Mouse (Mus musculus) macrophage (primary cell): ENCODE data around the gene Gm5460. TPM values are rescaled to one million over a fixed set of nuclear protein-coding genes. Genes with fewer than 3 reads are reported as not detected.

ENCODE experiments used
- H3K27ac ChIP-seq: fragments of 350-480 bp; formaldehyde crosslinking; 2 replicates; pipeline ENCODE4 v1.9.0; 2021
- H3K36me3 ChIP-seq: fragments of 350-480 bp; formaldehyde crosslinking; 2 replicates; pipeline ENCODE4 v1.9.0; 2021; ENCODE audit errors: inconsistent target
- H3K4me3 ChIP-seq: fragments of 350-480 bp; formaldehyde crosslinking; 2 replicates; pipeline ENCODE4 v1.9.0; 2021; ENCODE audit errors: inconsistent target
- H3K79me2 ChIP-seq: fragments of 350-480 bp; formaldehyde crosslinking; 2 replicates; pipeline ENCODE4 v1.9.0; 2021; ENCODE audit errors: inconsistent target
- WGBS: methylation state at CpG from one replicate; pipeline ENCODE4 v1.1.7; 2026; ENCODE audit warnings: inconsistent platforms; ENCODE audit not compliant: missing documents; 5-methylcytosine and 5-hydroxymethylcytosine counted together
- polyA plus RNA-seq: library from polyadenylated mRNA; stranded (reverse); fragments of 250-400 nt; gene quantifications from 3 replicates; pipeline ENCODE4 v1.2.4, GENCODE M21; 2018; ENCODE audit warnings: inconsistent platforms

The Gm5460 gene
- polyA plus RNA-seq, 1 experiment from 2014 or later: not detected

- H3K4me3 ChIP-seq: no peak overlapping the region
- no peak overlapping the region for H3K27ac ChIP-seq
- H3K36me3 ChIP-seq: no peaks in the 10 kb centered on the region
- H3K79me2 ChIP-seq: no peaks in the 10 kb centered on the region
- 92% methylated on average over 8 of the region's 8 CpGs for WGBS
Measured at GRCm38 (mm10) chr14:34033841-34034610, 17.5 kb downstream of the Gm5460 start.

- H3K79me2 ChIP-seq: no peaks in the 10 kb centered on the region
- WGBS: 81% methylated on average over 4 of the region's 4 CpGs
- no peak overlapping the region for H3K4me3 ChIP-seq
- no peaks in the 10 kb centered on the region for H3K36me3 ChIP-seq
- no peak overlapping the region for H3K27ac ChIP-seq
Measured at GRCm38 (mm10) chr14:34041241-34041640, 24.7 kb downstream of the Gm5460 start.

GRCm38 (mm10) chr14:34043341-34043740 is 26.8 kb downstream of the Gm5460 start:
- 83% methylated on average over 3 of the region's 3 CpGs for WGBS
- no peaks in the 10 kb centered on the region for H3K36me3 ChIP-seq
- H3K79me2 ChIP-seq: no peaks in the 10 kb centered on the region
- no peak overlapping the region for H3K4me3 ChIP-seq
- H3K27ac ChIP-seq: no peak overlapping the region

- H3K79me2 ChIP-seq: no peaks in the 10 kb centered on the region
- no peak overlapping the region for H3K4me3 ChIP-seq
- H3K36me3 ChIP-seq: no peaks in the 10 kb centered on the region
- H3K27ac ChIP-seq: no peak overlapping the region
- WGBS: 79% methylated on average over 5 of the region's 5 CpGs
Measured at GRCm38 (mm10) chr14:34050101-34050779, 33.7 kb downstream of the Gm5460 start.

GRCm38 (mm10) chr14:34052516-34052915 is 36.0 kb downstream of the Gm5460 start, which contains the start of gene Antxrl:
TSS of gene Antxrl (plus strand) at chr14:34052707.
- H3K27ac ChIP-seq: no peak within 1 kb of the TSS
- WGBS: 99% methylated on average over 5 of the region's 6 CpGs

GRCm38 (mm10) chr14:34071665-34072064 is 55.1 kb downstream of the Gm5460 start:
- 87% methylated on average over 6 of the region's 6 CpGs for WGBS
- no peaks in the 10 kb centered on the region for H3K79me2 ChIP-seq
- no peaks in the 10 kb centered on the region for H3K36me3 ChIP-seq
- H3K27ac ChIP-seq: no peak overlapping the region
- no peak overlapping the region for H3K4me3 ChIP-seq

More at GRCm38 (mm10) chr14:34052516-34052915, 36.0 kb downstream of the Gm5460 start, which contains the start of gene Antxrl:
- H3K4me3 ChIP-seq: no peak within 1 kb of the TSS
- no peaks in the 10 kb centered on the region for H3K79me2 ChIP-seq
- no peaks in the 10 kb centered on the region for H3K36me3 ChIP-seq

GRCm38 (mm10) chr14:34075346-34075745 is 58.8 kb downstream of the Gm5460 start:
- H3K79me2 ChIP-seq: no peaks in the 10 kb centered on the region
- no peak overlapping the region for H3K4me3 ChIP-seq
- no peak overlapping the region for H3K27ac ChIP-seq
- WGBS: 71% methylated on average over 4 of the region's 4 CpGs
- H3K36me3 ChIP-seq: no peaks in the 10 kb centered on the region

GRCm38 (mm10) chr14:34077222-34077621 is 60.7 kb downstream of the Gm5460 start:
- Histone ChIP-seq H3K36me3 (no peaks in the 10 kb centered on the region), H3K79me2 (no peaks in the 10 kb centered on the region), H3K27ac (no peak overlapping the region), H3K4me3 (no peak overlapping the region)
- WGBS: 74% methylated on average over 5 of the region's 5 CpGs

GRCm38 (mm10) chr14:34078293-34078692 is 61.7 kb downstream of the Gm5460 start:
- Histone ChIP-seq H3K79me2 (no peaks in the 10 kb centered on the region), H3K27ac (no peak overlapping the region), H3K4me3 (no peak overlapping the region), H3K36me3 (no peaks in the 10 kb centered on the region)
- 63% methylated on average over 4 of the region's 4 CpGs for WGBS

GRCm38 (mm10) chr14:34080321-34080997 is 63.9 kb downstream of the Gm5460 start:
- H3K36me3 ChIP-seq: no peaks in the 10 kb centered on the region
- no peak overlapping the region for H3K27ac ChIP-seq
- no peak overlapping the region for H3K4me3 ChIP-seq
- no peaks in the 10 kb centered on the region for H3K79me2 ChIP-seq
- 15% methylated on average over 11 of the region's 11 CpGs for WGBS

- 79% methylated on average over 4 of the region's 4 CpGs for WGBS
- H3K79me2 ChIP-seq: no peaks in the 10 kb centered on the region
- H3K36me3 ChIP-seq: no peaks in the 10 kb centered on the region
- no peak within 1 kb of the TSS for H3K4me3 ChIP-seq
- H3K27ac ChIP-seq: no peak within 1 kb of the TSS
Measured at GRCm38 (mm10) chr14:34085731-34086130, 69.2 kb downstream of the Gm5460 start, which contains the start of gene Anxa8. TSS of gene Anxa8 (plus strand) at chr14:34085981.

GRCm38 (mm10) chr14:34086806-34087205 is 70.2 kb downstream of the Gm5460 start:
- Histone ChIP-seq H3K27ac (no peak overlapping the region), H3K79me2 (no peaks in the 10 kb centered on the region), H3K36me3 (no peaks in the 10 kb centered on the region), H3K4me3 (no peak overlapping the region)
- 73% methylated on average over 4 of the region's 4 CpGs for WGBS

- H3K4me3 ChIP-seq: no peak overlapping the region
Measured at GRCm38 (mm10) chr14:34087856-34088398, 71.4 kb downstream of the Gm5460 start.

GRCm38 (mm10) chr14:34089796-34090195 is 73.2 kb downstream of the Gm5460 start:
- WGBS: 88% methylated on average over 8 of the region's 8 CpGs
- Histone ChIP-seq H3K4me3 (no peak overlapping the region), H3K27ac (no peak overlapping the region), H3K36me3 (no peaks in the 10 kb centered on the region), H3K79me2 (no peaks in the 10 kb centered on the region)

More at GRCm38 (mm10) chr14:34087856-34088398, 71.4 kb downstream of the Gm5460 start:
- 51% methylated on average over 2 of the region's 2 CpGs for WGBS
- no peaks in the 10 kb centered on the region for H3K36me3 ChIP-seq
- H3K79me2 ChIP-seq: no peaks in the 10 kb centered on the region
- H3K27ac ChIP-seq: no peak overlapping the region
